Mouse (Mus musculus) spleen, adult 2 months (tissue): ENCODE results near the gene Ube2s.

Experiments used
- CTCF ChIP-seq: fragments of 200-500 bp; IDR thresholded peaks from 2 replicates; pipeline ENCODE4 v1.5.1; 2011; ENCODE audit warnings: mild to moderate bottlenecking, inconsistent platforms; ENCODE audit not compliant: insufficient read depth, insufficient read length, insufficient replicate concordance; ENCODE audit errors: extremely low read depth
- POLR2A ChIP-seq: fragments of 200-500 bp; IDR thresholded peaks from 2 replicates; pipeline ENCODE4 v1.6.1; 2011; ENCODE audit warnings: low read depth, low read length, inconsistent platforms

GRCm38 (mm10) chr7:4837639-4838038 is 25.2 kb upstream of the Ube2s start:
- TF ChIP-seq POLR2A (no peak), CTCF (no peak)
